Mouse (Mus musculus) right cerebral cortex, postnatal 36 days (tissue): ENCODE data around the gene 2310011J03Rik.
A peak's percentile ranks its signal among the peaks of the same experiment; 100 is the strongest.

Experiments
- DNase-seq, 2 experiments: peaks; one replicate each; pipeline ENCODE4 v3.0.0; 2022; ENCODE audit warnings: low spot score in 2 of 2, mixed read lengths in 1 of 2

Gene 2310011J03Rik

GRCm38 (mm10) chr10:80293325-80293724, 27.0 kb downstream of the 2310011J03Rik start:
- DNase-seq: no peak

- peak; percentile 87 to 89 for DNase-seq
These were observed 27.8 kb downstream of the 2310011J03Rik start, which contains the start of gene Rps15 for GRCm38 (mm10) chr10:80292251-80293146. TSS of gene Rps15 (plus strand) at chr10:80292453.

DNA sequence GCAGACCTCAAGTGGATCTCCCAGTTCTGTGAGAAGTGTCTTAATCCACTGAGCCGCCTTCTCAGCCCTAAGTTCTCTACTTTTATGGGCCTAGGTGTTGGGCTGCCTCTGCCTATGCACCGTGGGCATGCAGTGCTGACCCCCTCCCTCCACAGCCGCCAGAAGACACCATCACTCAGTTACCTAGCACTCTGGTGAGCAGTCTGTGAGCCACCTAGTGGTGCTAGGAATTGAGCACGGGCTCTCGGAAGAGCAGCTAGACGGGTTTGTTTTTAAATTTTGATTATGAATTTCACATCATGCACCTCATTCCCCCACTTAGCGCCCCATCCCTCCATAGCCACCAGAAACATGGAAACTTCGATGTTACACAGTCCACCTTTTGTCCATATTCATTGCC, 31.7 kb downstream of the 2310011J03Rik start:
- no peak for DNase-seq

DNA sequence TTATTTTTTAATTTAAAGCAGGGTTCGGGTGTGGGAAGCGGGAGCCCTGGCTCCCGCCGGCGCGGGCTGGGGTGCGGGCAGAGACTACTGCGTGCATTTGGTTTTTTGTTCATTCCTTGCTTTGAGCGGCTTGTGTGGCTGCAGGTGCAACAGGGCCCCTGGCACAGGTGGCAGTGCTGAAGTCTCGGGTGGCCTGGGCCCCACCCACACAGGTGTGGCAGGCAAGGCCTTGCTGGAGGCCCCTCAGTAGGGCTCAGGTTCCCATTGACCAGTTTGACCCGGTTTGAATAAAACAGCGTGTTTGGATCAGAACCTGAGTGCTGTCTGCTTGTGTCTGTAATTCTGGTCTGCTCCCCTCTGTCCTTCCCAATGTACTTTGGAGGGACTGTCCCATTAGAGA, 32.2 kb downstream of the 2310011J03Rik start:
- DNase-seq: no peak

- DNase-seq: no peak
These were observed 34.9 kb downstream of the 2310011J03Rik start for GRCm38 (mm10) chr10:80285222-80286070.

DNA sequence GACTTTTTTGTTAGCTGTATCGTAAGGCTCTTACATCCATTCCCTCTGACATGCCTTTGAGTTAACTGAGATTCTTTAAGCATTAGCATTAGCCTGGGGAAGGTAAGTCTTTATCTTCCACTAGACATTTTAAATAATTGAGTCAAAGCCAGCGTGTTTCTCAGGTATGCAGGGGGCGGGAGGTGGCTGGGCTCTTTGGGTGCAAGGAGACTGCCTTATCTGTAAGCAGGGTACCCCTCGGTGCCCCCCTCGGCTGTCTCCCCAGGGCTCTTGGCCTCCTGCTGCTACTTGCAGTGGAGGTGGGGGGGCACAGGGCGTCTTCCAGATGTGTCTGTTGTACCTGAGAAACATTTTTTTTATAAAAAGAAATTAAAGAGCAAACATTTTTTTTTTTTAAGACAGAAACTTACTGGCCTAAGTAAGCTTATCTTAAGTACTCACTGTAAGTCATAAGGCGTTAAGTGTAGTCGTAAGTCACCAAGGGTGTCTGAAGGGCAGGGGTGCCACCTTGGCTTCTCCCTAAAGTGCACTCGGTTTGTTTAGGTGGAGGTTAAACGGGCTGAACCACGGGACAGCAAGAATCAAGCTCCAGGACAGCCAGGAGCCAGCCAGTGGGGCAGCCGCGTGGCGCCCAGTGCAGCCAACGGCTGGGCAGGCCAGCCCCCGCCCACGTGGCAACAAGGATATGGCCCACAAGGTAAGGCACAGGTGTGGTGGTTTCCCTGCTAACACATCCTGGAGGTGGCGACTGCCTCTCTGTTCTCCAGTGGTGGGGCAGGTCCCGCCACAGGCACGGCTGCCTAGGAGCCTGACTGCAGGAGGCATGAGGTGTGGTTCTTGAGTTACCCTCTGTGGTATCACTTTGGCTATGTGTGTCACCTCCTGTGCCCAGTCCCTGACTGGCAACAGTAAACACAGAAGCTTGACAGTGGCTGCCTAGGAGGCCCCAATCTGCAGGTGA, 37.6 kb downstream of the 2310011J03Rik start:
- DNase-seq: no peak

DNA sequence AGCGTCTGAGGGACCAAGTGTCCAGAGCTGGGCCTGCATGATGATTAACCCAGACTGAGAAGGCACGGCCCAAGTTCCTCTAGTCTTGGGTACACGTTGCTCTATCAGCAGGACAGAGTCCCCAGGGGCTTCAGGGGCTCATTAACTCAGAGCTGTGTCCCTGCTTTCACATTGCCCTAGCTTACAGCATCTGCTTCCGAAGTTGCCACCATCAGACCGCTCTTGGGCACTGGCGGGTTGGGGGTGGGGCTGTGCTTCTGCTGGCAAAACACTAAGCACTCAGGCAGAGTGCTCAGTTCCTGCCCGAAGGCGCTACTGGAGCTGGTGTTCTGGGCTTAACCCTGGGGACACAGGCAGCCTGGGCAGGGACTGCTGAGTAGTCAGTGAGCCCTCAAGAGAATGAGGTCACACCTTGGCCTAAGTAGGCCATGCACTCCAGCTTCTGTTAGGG, 38.4 kb downstream of the 2310011J03Rik start:
- DNase-seq: no peak

DNA sequence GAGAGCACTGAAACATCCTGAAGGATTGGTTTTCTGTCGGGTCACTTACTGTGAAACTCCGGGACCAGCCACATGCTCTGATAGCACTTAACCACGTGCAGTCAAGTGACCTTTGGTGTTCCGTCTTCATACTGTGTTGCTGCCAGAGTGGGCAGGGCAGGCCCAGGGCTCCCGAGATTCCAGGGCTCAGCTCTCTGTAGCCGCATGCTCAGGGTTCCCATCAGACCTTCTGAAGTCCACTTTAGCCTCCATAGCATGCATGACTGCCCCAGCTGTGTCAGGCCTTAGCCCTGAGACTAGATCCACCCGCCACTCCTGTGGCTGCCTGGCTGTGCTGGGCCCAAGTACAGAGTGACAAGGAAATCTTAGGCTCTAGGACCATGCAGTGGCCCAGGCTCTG, 39.0 kb downstream of the 2310011J03Rik start:
- DNase-seq: no peak

GRCm38 (mm10) chr10:80279273-80279672, 41.1 kb downstream of the 2310011J03Rik start:
- DNase-seq: no peak

- no peak for DNase-seq
These were observed 41.9 kb downstream of the 2310011J03Rik start for GRCm38 (mm10) chr10:80278390-80278789.

DNA sequence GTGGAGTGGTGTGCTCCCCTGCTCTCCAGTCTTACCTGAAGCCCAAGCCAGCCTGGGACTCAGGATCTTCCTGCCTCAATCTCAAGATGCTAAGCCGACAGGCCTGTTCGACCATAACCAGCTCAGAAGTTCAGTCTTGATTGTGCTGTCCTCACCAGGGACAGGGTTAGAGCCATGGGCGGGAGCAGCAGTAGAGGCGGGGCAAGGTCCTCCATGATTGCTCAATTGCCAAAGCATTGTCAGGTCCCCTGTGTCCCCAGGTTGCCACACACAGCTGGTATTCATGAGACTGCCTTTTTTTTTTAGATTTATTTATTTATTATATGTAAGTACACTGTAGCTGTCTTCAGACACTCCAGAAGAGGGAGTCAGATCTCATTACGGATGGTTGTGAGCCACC, 44.1 kb downstream of the 2310011J03Rik start:
- DNase-seq: no peak

GRCm38 (mm10) chr10:80273847-80274246, 46.5 kb downstream of the 2310011J03Rik start:
- no peak for DNase-seq

DNA sequence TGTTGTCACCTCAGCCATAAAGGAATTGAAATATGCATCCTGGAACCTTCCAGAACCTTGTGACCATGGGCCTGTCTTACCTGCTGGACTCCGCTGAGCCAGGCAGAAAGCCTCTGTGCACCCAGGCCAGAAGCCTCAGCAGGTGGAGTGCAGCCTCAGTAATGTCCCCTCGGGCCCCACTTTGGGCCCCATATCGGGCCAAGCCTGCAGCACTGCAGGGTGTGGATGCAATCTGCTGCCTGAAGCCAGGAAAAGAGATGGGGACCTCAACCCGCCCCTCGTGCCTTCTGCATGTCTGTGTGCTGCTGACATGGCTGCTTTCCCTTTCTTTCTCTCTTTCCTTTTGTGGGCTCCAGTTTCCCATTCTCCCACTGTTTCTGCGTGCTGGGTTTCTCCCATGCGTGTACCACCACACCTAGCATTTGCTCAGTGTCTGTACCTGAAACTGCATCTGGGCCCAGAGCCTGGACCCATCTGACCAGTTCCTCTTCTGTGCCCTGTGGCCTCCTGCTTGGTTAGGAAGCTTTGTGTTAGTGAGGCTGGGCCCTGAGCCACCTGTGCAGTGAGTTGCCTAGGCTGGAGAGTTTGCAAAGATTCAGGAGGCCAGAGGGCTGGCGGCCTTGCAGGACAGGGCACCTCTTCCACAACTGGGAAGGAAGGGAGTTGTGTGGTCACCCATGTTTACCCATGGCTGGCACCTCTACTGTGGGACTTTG, 48.3 kb downstream of the 2310011J03Rik start:
- DNase-seq: no peak

DNA sequence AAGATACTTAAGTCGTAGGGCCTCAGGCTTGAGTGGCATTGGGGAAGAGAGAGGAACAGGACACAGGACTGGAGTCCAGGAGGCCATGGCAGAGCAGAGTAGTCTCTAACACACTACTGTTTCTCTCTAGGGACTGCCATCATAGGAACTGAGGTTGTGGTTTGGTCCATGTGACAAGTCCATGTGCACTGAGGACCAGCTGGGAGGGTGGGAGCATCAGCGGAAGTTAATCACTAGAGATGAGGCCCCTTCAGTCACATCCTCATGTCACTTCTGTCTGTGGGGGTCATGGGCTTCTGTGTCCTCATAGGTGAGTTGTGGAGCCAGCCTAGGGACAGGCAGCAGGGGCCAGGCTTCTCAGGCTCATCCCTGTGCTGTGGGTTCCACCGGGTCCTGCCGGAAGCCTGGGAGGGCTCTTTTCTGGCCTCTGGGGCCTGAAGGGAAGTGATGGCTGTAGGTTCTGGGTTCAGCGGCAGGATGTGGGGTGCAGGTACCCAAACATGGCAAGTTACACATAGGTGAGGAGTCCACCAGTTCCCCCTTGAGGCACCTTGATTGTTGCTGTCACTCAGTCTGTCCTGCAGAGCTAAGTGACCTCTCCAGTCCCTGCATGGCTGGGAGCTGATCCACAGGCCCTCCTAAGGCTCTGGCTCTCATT, 49.0 kb downstream of the 2310011J03Rik start:
- no peak for DNase-seq

DNA sequence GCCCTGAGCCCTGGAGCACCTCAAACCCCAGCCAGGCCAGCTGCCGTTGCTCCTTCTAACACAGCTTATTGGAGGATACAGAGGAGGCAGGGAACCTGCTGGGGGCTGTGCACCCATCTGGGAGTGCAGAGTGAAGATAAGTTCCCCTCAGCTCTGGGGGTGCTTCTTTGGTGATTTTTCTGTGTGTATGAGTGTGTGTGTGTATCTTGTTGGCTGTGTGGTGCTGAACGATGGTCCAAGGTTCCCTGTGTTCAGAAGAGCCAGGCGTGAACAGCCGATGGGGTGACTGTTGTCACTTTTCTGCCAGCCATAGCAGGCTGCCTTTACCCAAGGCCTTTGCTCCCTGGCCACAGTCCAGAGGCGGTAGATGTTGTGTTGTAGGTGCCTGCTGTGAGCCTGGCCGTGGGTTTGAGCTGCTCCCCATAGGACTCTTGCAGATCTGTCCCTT, 49.6 kb downstream of the 2310011J03Rik start:
- no peak for DNase-seq

- DNase-seq: no peak
These were observed 50.2 kb downstream of the 2310011J03Rik start for GRCm38 (mm10) chr10:80270099-80270498.
